ENCODE assay signal across 10 mouse cellular contexts in genomic region chr16:34329431-34329873, GRCm38 (mm10).
A peak's percentile ranks its signal among the peaks of the same experiment; 100 is the strongest.
DNase-seq lines count a peak whose midpoint lies in the region; ATAC-seq lines count a peak whose summit lies in the region.
"Had no signal": no experiment of that assay in that cellular context is flagged by ENCODE, and none has a peak within 500 bp of the region (broad histone marks: within the 10 kb centered on the region; RNA-seq: fewer than 3 reads in every experiment).

No protein-coding gene starts in this region.

- no peak overlapping the region for H3K27ac ChIP-seq in heart, embryonic 15.5 days
- H3K27ac ChIP-seq in midbrain, embryonic 12.5 days (replicated peaks), result 0 out of 2 replicates have a peak overlapping the region, but pooled peaks have one; percentile 20
- H3K27ac ChIP-seq in midbrain, embryonic 11.5 days (ENCODE audit: low read depth, low read length), result no peak overlapping the region
- peak overlapping the region; percentile 67 for H3K27ac ChIP-seq in forebrain, embryonic 14.5 days (ENCODE audit: low read depth, low read length)
- H3K27ac ChIP-seq in heart, embryonic 12.5 days (ENCODE audit: poor library complexity, severe bottlenecking), result no peak overlapping the region
- H3K27ac ChIP-seq: macrophage had no signal

- H3K27me3 ChIP-seq in heart, embryonic 15.5 days, result no peaks in the 10 kb centered on the region
- H3K27me3 ChIP-seq in midbrain, embryonic 12.5 days, result no peaks in the 10 kb centered on the region
- H3K27me3 ChIP-seq in midbrain, embryonic 11.5 days (ENCODE audit: control insufficient read depth, insufficient read depth, low read length), result no peaks in the 10 kb centered on the region
- no peaks in the 10 kb centered on the region for H3K27me3 ChIP-seq in forebrain, embryonic 14.5 days (replicated peaks; ENCODE audit: control insufficient read depth, insufficient read depth, low read length)
- no peaks in the 10 kb centered on the region for H3K27me3 ChIP-seq in heart, embryonic 12.5 days (replicated peaks)

- DNase-seq in heart, adult 18-20 months, result no peak
- DNase-seq in midbrain, embryonic 11.5 days (ENCODE audit: low spot score, missing footprints), result no peak
- peak; percentile 86 for DNase-seq in forebrain, embryonic 14.5 days (ENCODE audit: low spot score)
- peak; percentile 36 for DNase-seq in right cerebral cortex, postnatal 14 days
- DNase-seq in adrenal gland, postnatal 36 days, result no peak

- no peak overlapping the region for H3K4me3 ChIP-seq in heart, embryonic 15.5 days
- no peak overlapping the region for H3K4me3 ChIP-seq in midbrain, embryonic 12.5 days
- H3K4me3 ChIP-seq in midbrain, embryonic 11.5 days (ENCODE audit: low read depth, low read length), result no peak overlapping the region
- no peak overlapping the region for H3K4me3 ChIP-seq in forebrain, embryonic 14.5 days (ENCODE audit: low read depth, low read length)
- no peak overlapping the region for H3K4me3 ChIP-seq in heart, embryonic 12.5 days

- no peaks in the 10 kb centered on the region for H3K36me3 ChIP-seq in heart, embryonic 15.5 days
- peaks cover 17% of the 10 kb centered on the region for H3K36me3 ChIP-seq in midbrain, embryonic 12.5 days
- no peaks in the 10 kb centered on the region; the same call in 1 of the 2 replicates for H3K36me3 ChIP-seq in midbrain, embryonic 11.5 days (ENCODE audit: control insufficient read depth, insufficient read depth, low read length)
- H3K36me3 ChIP-seq in forebrain, embryonic 14.5 days (ENCODE audit: control insufficient read depth, insufficient read depth, low read length), result peaks cover 7% of the 10 kb centered on the region
- H3K36me3 ChIP-seq in heart, embryonic 12.5 days, result no peaks in the 10 kb centered on the region

- no peak overlapping the region for H3K9ac ChIP-seq in heart, embryonic 15.5 days
- no peak overlapping the region for H3K9ac ChIP-seq in midbrain, embryonic 12.5 days (replicated peaks)
- no peak overlapping the region for H3K9ac ChIP-seq in midbrain, embryonic 11.5 days (ENCODE audit: low read length)
- peak overlapping the region; percentile 29; the same call in 1 of the 2 replicates for H3K9ac ChIP-seq in forebrain, embryonic 14.5 days (ENCODE audit: low read length)
- no peak overlapping the region for H3K9ac ChIP-seq in heart, embryonic 12.5 days

- peaks cover 46% of the 10 kb centered on the region for H3K4me1 ChIP-seq in heart, embryonic 15.5 days (replicated peaks)
- H3K4me1 ChIP-seq in midbrain, embryonic 12.5 days, result peaks cover 31% of the 10 kb centered on the region
- peaks cover 10% of the 10 kb centered on the region for H3K4me1 ChIP-seq in midbrain, embryonic 11.5 days (ENCODE audit: control insufficient read depth, insufficient read depth, low read length)
- H3K4me1 ChIP-seq in forebrain, embryonic 14.5 days (ENCODE audit: control insufficient read depth, insufficient read depth, low read length), result peaks cover 13% of the 10 kb centered on the region
- H3K4me1 ChIP-seq in heart, embryonic 12.5 days (replicated peaks), result peaks cover 48% of the 10 kb centered on the region

- WGBS in heart, embryonic 15.5 days, result 39% methylated on average over 12 of the region's 12 CpGs
- WGBS in midbrain, embryonic 12.5 days, result 73% methylated on average over 12 of the region's 12 CpGs
- 80% methylated on average over 12 of the region's 12 CpGs for whole genome bisulfite sequencing in midbrain, embryonic 11.5 days
- WGBS in forebrain, embryonic 14.5 days, result 23% methylated on average over 12 of the region's 12 CpGs
- 54% methylated on average over 12 of the region's 12 CpGs for WGBS in heart, embryonic 12.5 days

- no peaks in the 10 kb centered on the region for H3K9me3 ChIP-seq in heart, embryonic 15.5 days (replicated peaks)
- no peaks in the 10 kb centered on the region for H3K9me3 ChIP-seq in midbrain, embryonic 12.5 days
- H3K9me3 ChIP-seq in midbrain, embryonic 11.5 days (ENCODE audit: control insufficient read depth, low read length), result no peaks in the 10 kb centered on the region
- no peaks in the 10 kb centered on the region for H3K9me3 ChIP-seq in forebrain, embryonic 14.5 days (replicated peaks; ENCODE audit: control insufficient read depth, low read length)
- H3K9me3 ChIP-seq in heart, embryonic 12.5 days (replicated peaks), result no peaks in the 10 kb centered on the region

- no peak for ATAC-seq in heart, embryonic 15.5 days (replicated peaks; ENCODE audit: insufficient number of reproducible peaks, insufficient read depth, low FRiP score, low read depth)
- no peak for ATAC-seq in midbrain, embryonic 12.5 days (ENCODE audit: low FRiP score, low read depth)
- ATAC-seq in midbrain, embryonic 11.5 days (ENCODE audit: low FRiP score), result no peak
- peak; percentile 85 for ATAC-seq in forebrain, embryonic 14.5 days
- ATAC-seq in heart, embryonic 12.5 days (ENCODE audit: insufficient number of reproducible peaks, low FRiP score), result no peak
- ATAC-seq: intestine, postnatal 0 days had no signal

- H3K4me2 ChIP-seq in heart, embryonic 15.5 days, result peak overlapping the region; percentile 38
- no peak overlapping the region for H3K4me2 ChIP-seq in midbrain, embryonic 12.5 days (replicated peaks)
- no peak overlapping the region for H3K4me2 ChIP-seq in midbrain, embryonic 11.5 days
- H3K4me2 ChIP-seq in forebrain, embryonic 14.5 days (ENCODE audit: low read length), result peak overlapping the region; percentile 28
- H3K4me2 ChIP-seq in heart, embryonic 12.5 days, result no peak overlapping the region

Comparison
In these comparisons a context has a peak if more than half of its experiments do, and no peak if none do; other contexts are left out.
1. H3K27ac ChIP-seq: peak in midbrain, embryonic 12.5 days (single experiment) and forebrain, embryonic 14.5 days (single experiment); none in heart, embryonic 15.5 days (single experiment), midbrain, embryonic 11.5 days (single experiment) and heart, embryonic 12.5 days (single experiment).
2. H3K4me2 ChIP-seq: peak in heart, embryonic 15.5 days (single experiment) and forebrain, embryonic 14.5 days (single experiment); none in midbrain, embryonic 12.5 days (single experiment), midbrain, embryonic 11.5 days (single experiment) and heart, embryonic 12.5 days (single experiment).
3. DNase-seq: peak in forebrain, embryonic 14.5 days (single experiment) and right cerebral cortex, postnatal 14 days (single experiment); none in heart, adult 18-20 months (0 of 2), midbrain, embryonic 11.5 days (single experiment) and adrenal gland, postnatal 36 days (0 of 2).